Mouse (Mus musculus) retina, postnatal 1 day (tissue): Measurements from ENCODE around the gene Hapln2.

Source experiments
- DNase-seq: peaks from one replicate; pipeline ENCODE4 v3.0.0-alpha.2; 2012

Hapln2 gene

GRCm38 (mm10) chr3:87980085-87980484 lies 47.3 kb downstream of the Hapln2 start:
- no peak for DNase-seq

- DNase-seq, result no peak
Observed at GRCm38 (mm10) chr3:87979493-87979892, 47.9 kb downstream of the Hapln2 start.

GRCm38 (mm10) chr3:87974381-87974987 lies 52.9 kb downstream of the Hapln2 start:
- peak; percentile 85 for DNase-seq

DNA sequence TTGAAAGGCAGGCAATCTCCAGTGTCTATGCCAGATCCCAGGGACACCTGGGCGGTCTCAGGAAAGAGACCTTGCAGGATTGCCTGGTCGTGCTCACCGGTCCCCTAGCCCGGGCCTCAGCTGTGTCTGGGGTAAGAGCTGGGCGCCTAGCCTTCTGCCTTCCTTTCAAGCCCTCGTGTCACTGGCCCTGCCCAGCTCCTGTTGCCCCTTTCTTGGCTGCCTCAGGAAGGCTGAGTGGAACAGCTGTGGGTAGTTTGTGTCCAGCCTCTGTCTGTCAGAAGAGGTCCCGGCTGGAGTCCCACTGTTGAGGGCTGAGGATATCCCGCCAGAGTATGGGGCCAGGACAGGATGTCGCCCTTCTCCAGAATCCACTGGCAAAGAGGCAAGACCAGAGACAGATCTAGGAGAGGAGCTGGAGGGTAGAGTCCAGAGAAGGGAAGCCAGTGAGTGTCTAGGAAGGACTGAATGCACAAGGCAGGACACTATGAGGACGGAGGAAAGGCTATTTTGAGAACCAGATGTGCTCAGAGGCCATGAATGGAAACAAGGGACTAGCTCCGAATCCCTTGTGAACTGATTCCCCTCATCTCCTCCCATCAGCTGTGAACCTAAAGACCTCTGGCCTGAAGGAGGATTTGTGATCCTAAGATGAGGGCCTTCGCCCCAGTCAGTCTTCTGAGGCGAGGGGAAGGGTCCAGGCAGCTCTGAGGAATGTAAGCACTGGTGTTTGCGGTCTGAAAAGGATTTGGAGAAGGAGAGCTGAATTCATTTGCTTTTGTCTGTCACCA lies 53.6 kb downstream of the Hapln2 start:
- no peak for DNase-seq

- DNase-seq, result no peak
Observed at GRCm38 (mm10) chr3:87972776-87973175, 54.6 kb downstream of the Hapln2 start.

GRCm38 (mm10) chr3:87972203-87972664 lies 55.1 kb downstream of the Hapln2 start:
- no peak for DNase-seq
